Mouse (Mus musculus) CH12.LX (cell line): ENCODE data around the gene Vwa7.
"Not testable (repeated sequence)": the region's sequence is repeated elsewhere in the genome, so short reads cannot be mapped to it uniquely, and the experiment has no call there.

ENCODE experiments used
- EP300 ChIP-seq: IDR thresholded peaks from 2 replicates; pipeline ENCODE4 v1.6.1; 2011; ENCODE audit warnings: low read length, improper control_type of control experiment
- ETS1 ChIP-seq: conservative IDR thresholded peaks from 2 replicates; pipeline ENCODE4 v1.6.1; 2012; ENCODE audit warnings: low read depth, mild to moderate bottlenecking, inconsistent platforms, low read length, improper control_type of control experiment, moderate library complexity
- NELFE ChIP-seq: IDR thresholded peaks from 2 replicates; pipeline ENCODE4 v1.6.1; 2011; ENCODE audit warnings: low read depth, low read length, improper control_type of control experiment
- TBP ChIP-seq: conservative IDR thresholded peaks from 2 replicates; pipeline ENCODE4 v1.6.1; 2011; ENCODE audit warnings: low read depth, low read length, improper control_type of control experiment

GRCm38 (mm10) chr17:34970850-34971249 lies 45.5 kb upstream of the Vwa7 start:
- TF ChIP-seq NELFE, EP300, ETS1, TBP: not testable (repeated sequence)
